Mouse (Mus musculus): ENCODE measurements at regions not wholly inside any gene's neighbourhood (a gene's known extent, or its start where the extent isn't known, plus 50 kb on each side); places are given as distances from the start of the nearest gene placed in this dataset.

- no peak for DNase-seq
Measured at GRCm38 (mm10) chr8:116289237-116289636, 215.5 kb upstream of the Dynlrb2 start.

DNA sequence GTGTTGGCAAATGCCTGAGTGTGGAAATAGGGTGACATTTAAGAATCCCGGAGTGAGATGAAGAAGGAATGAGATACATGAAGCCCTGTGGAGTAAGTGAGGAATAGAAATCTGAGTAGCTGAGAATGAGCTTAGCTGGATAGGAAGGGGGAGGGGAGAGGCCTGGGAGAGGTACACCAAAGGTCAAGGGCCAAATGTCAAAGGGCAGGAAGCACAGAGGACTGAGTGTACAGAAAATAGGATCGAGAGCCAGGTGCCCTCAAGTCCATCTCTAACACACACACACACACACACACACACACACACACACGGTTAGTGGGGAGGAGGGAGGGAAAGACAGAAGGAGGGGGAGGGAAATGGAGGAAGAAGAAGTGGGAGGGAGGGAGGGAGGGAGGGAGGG lies 220.8 kb upstream of the Dynlrb2 start:
- no peak for DNase-seq

DNA sequence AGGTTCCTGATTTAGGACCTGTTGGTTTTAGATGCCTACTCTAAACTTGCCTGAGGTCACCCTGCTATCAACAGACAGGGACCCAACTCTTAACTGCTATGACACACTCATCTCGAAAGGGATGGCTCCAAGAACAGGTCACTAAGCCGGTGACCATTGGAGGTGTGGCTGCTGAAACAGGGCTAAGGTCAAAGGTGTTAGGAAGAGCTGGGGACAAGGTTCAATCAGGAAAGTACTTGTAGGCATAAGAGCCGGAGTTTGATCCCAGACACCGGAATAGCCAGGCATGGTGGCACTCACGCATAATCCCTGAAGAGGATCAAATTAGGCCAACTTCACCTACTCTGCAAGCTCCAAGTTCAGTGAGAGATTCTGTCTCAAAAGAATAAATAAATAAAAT lies 222.4 kb upstream of the Dynlrb2 start:
- no peak for DNase-seq

DNA sequence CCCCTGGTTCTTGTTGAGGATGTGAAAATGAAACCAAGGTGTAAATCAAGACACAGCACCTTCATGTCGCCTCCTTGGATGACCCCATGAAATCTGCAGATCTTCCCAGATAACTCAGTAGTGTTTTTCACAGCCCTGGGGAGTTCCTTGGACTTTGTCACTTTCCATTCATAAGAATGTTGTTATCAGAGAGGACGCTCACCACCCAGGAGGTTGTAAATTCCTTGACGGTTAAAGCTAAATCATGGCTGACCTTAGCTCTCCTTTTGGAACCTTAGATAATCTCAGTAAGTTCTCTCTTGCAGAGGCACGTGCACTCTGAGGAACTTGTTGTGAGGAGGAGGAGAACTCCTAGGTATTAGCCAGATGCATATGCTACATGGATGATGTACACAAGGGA lies 229.8 kb upstream of the Dynlrb2 start:
- no peak for DNase-seq

DNA sequence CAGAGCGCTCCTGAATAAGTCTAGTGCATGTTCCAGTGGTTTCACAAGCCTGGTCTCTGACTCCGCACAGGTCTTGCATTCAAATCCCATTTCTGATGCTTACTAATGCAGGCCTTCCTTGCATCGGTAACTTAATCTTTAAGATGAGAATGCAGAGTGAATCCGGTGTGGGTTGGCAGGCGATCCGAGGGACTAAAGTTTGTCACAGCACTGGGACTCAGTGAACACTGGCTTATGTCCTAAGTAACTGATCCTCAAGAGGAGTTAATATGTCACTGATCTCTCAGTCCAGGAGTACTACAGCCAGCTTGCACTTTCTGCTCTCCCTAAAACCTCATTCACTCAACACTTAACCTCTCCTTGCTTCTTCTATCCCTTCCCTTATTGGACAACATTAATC lies 233.5 kb upstream of the Dynlrb2 start:
- no peak for DNase-seq

- no peak for DNase-seq
Measured at GRCm38 (mm10) chr8:116269393-116269792, 235.4 kb upstream of the Dynlrb2 start.

- no peak for DNase-seq
Measured at GRCm38 (mm10) chr8:116268685-116269084, 236.1 kb upstream of the Dynlrb2 start.

GRCm38 (mm10) chr8:116268161-116268560 lies 236.6 kb upstream of the Dynlrb2 start:
- DNase-seq = no peak

DNA sequence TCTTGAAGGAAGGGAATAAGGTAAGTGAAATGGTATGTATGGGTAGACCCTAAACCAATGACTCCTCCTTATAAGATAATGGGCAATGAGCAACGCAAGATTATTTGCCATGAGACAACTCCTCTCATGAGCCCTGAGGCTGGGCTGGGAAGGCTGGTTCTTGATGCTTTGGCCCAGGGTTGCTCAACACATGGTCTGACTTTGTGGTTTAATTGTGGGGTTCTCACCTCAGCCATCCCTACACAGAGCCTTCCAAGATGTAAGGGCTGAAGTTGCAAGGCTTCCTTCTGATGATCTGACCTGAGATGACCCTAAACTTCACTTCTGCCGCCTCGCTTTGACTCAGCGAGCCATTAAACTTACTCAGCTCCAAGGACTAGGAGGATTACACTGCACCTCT lies 237.8 kb upstream of the Dynlrb2 start:
- no peak for DNase-seq

- DNase-seq = no peak
Measured at GRCm38 (mm10) chr8:116265591-116265990, 239.2 kb upstream of the Dynlrb2 start.

DNA sequence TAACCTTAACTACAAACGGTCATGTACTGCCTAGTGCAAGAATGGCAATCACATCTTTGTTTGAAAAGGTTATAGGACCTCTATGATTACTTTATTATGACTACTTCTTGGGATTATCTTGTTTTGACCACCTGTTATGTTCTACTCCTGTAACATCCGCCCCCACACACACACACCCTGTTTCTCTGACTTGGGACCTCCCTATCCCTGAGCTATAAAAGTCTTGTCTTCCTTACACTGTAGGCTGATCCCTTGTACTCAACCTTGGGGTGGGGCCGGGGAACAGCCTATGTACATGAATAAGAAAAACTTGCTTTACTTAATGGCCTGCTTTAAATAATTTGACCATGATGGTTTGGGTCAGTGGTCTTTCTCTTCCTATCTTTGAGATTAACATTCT lies 240.7 kb upstream of the Dynlrb2 start:
- DNase-seq = no peak

- DNase-seq = no peak
Measured at GRCm38 (mm10) chr8:116261286-116261685, 243.5 kb upstream of the Dynlrb2 start.

DNA sequence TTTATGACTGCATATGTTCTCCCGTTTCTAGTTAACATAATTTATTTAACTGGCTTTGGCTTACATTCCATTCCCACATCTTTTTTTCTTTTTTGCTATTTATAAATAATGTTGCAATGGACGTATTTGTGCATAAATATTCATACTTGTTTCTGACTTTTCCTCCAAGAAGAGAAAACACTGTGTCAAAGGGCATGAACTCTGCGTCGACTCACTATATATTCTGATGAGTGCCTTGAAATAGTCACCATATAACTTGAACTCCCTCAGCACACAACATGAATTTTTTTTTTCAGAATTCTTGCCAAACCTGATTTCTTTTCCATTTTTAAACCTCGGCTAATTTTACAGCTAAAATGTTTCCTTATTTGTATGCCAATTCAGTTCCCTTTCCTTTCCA lies 249.4 kb upstream of the Dynlrb2 start:
- no peak for DNase-seq

DNA sequence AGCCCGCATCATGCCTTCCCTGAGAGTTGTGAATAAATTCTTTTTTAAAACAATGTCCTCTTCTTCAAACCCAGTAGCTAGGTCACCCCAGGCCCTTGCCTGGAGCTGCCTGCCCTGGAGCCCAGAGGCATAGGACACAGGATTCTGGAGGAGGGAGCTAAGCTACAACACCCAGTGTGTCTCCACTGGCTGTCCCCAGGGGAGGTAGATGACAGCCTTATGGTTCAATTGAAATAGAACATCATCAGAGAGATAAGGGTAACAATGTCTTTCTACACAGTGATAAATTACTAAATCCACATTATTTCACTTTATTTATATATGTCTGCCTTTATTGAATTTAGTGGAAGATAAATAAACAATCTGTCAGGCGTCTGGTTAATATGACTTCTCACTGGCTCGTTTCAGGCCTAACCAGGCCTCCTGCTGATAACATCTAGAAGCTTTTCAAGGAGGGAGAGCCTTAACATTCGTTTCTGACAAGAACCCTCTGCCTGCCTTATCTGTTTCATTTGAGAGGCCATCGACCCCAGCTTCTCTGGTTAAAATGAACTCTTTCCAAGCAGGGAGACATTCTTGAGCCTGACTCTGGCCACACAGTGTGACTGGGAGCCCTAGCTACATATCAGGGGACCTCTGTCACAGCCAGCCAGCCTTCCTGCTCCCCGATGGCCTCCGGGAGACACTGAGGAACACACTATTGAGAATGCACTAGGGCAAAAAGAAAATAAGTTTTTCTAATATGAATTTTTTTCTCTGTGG lies 252.1 kb upstream of the Dynlrb2 start:
- DNase-seq = no peak

DNA sequence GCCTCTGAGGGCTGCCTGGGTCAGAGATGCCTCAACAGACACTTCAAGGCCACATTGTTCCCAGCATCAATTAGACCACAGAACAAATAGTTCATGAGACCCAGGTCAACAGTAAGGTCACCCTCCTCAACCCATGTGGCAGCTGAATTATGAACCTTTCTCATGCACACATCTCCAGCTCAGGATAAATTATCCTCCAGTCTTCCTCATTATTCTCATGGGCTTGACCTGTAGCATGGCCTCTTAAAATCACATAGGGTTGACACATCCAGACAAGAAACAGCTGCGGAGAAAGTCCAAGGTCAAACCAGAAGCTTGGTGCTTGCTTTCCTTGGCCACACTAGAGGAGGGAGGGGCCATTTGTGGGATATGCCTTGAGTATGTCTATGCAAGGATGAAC lies 256.4 kb upstream of the Dynlrb2 start:
- no peak for DNase-seq

GRCm38 (mm10) chr8:116243493-116243892 lies 261.3 kb upstream of the Dynlrb2 start:
- no peak for DNase-seq

GRCm38 (mm10) chr8:116242972-116243371 lies 261.8 kb upstream of the Dynlrb2 start:
- no peak for DNase-seq

DNA sequence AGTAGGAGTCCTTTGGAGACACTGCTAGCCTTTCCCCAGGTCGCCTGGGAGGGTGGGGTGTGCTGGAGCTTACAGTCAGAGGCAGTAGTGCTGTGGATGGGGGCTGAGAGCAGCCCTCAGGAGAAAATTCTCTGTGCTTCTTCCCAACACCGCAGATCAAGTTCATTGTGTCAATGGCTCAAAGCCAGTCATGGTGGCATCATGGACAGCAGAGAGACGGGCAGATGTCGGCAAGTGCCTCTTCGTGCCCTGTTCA lies 262.9 kb upstream of the Dynlrb2 start:
- DNase-seq = no peak

GRCm38 (mm10) chr8:116241146-116241986 lies 263.4 kb upstream of the Dynlrb2 start:
- DNase-seq = no peak

DNA sequence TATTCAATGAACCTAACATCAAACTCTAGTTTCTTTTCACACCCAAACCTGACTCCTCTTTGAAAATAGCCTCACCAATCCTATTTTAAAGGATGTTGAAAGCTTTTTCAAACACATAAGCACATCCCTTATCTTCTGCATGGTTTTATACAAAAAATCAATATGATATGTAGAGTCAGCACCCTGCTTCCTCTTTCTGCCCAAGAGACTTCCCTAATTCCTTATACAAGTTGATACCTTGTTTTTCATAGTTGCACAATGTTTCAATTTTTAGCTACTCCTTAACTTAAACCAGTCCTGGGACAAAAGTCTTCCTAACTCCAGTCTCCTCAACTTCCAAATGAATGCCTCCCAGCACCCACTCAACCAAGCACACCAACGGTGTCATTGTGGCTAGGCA lies 266.1 kb upstream of the Dynlrb2 start:
- DNase-seq = no peak

GRCm38 (mm10) chr8:116237561-116238100 lies 267.1 kb upstream of the Dynlrb2 start:
- no peak for DNase-seq

GRCm38 (mm10) chr8:116229654-116230136 lies 275.1 kb upstream of the Dynlrb2 start:
- no peak for DNase-seq

- no peak for DNase-seq
Measured at GRCm38 (mm10) chr8:116227003-116227402, 277.8 kb upstream of the Dynlrb2 start.

- DNase-seq = no peak
Measured at GRCm38 (mm10) chr8:116223235-116223634, 281.5 kb upstream of the Dynlrb2 start.

Data from liver (tissue).